Mouse (Mus musculus) common myeloid progenitor, adult 5-6 weeks (primary cell): ENCODE measurements around the gene 5530401A14Rik. TPM values are rescaled to one million over a fixed set of nuclear protein-coding genes. Genes with fewer than 3 reads are reported as not detected.

ENCODE experiments used
- ATAC-seq: replicated peaks from 2 replicates; pipeline ENCODE4 v1.8.0; 2016; ENCODE audit warnings: low read depth, mild to moderate bottlenecking, moderate TSS enrichment, inconsistent platforms; ENCODE audit not compliant: poor library complexity, severe bottlenecking
- total RNA-seq: library from RNA; stranded (forward); fragments of 200-1000, 187-1606 nt; gene quantifications from 2 replicates; pipeline ENCODE4 v1.2.3, GENCODE M21; 2017

The 5530401A14Rik gene
- total RNA-seq, 1 experiment from 2014 or later: not detected

DNA sequence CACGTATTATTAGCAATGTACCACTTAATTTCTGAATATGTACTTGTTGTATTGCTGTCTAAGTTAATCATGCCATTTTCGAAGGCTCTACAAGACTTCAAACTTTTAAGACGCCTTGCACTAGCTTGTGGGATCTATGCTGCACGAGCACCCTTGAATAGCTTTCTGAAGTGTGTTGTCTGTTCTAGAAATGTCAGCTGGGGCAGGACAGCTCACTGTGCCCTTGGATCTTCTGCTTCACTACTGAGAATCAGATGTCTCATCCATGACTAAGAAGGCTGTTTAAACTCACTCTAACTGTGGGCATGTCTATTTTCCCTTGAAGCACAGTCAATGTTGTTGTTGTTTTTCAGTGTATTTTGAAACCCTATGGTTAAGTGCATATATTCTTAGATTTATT, 63.2 kb downstream of the 5530401A14Rik start:
- no peak for ATAC-seq

DNA sequence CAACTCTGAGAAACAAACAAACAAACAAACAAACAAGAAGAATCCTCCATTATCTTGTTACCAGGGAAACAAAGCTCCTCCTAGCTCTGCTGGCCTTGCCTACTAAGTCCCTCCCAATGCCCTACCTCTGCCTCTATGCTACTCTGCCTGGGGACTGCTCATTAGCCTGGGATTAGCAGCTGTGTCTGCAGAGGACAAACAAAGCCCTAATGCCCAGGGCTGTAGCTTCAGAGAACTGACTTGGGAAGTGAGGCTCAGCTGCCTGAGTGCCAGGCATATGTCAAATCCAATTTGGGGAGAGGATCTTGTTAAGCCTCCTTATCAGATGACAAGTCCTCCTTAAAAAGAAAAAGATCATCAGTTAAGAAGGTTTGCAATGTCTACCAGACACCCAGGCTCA, 65.9 kb downstream of the 5530401A14Rik start:
- ATAC-seq: no peak

DNA sequence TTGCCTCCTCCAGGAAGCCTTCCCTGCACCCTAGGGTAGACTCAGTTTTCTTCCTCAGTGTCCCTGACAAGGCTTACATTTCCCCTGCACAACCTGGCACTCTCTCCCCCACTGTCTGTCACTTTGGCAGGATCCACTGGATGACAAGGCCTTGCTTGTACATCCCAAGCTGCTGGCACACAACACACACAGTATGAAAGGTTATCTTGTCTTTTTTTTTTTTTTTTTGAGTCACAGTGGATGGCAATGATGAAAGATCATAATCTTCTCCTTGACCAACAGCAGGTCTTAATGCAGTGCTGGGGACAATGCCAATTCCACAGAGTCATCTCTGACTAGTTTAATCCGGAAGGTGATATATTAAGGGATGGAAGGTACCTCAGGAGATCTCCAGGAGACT, 77.0 kb downstream of the 5530401A14Rik start:
- ATAC-seq: no peak

DNA sequence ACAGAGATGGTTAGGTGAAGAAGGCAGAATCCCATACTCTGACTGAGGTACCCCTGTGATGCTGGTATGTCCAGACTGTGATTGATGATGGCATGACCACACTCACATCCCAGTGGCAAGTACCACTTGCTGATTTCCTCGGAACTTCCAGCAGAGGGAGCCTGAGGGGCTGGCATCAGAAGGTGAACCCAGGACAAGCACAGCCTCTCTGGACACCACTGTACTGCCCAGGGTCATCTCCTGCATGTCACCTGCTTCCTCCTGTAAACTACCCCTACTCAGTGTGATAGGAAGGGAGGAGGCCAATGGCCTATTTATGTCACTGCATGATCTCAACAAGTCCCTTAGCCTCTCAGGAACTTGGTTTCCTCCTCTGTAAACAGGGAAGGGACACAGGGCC, 80.5 kb downstream of the 5530401A14Rik start:
- ATAC-seq: peak; percentile 50; the same call in 1 of the 2 replicates

DNA sequence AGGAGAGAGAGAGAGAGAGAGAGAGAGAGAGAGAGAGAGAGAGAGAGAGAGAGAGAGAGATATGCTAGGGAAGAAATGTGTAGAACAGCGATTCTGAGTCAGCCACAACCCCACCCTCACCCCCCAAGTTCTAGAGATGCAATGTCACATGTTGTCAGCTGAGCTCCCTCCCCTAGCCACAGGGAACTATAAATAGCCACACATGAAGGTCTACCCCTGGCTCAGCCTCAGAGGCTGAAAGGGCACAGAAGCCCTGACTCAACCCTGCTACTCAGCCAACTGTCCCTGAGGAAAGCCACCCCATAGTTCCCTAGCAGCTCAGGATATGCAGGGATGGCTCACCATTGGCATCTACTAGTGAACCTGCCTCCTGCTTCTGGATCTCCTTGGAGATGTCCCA, 81.7 kb downstream of the 5530401A14Rik start:
- ATAC-seq: no peak

Other genes with a start within 250 kb of the 5530401A14Rik start
- gene Asic2, start 107.8 kb downstream of the 5530401A14Rik start, total RNA-seq: not detected in 2 replicates
- gene Ccl2, start 174.9 kb downstream of the 5530401A14Rik start, total RNA-seq: 2.1 TPM in 1 of 2 replicates, not detected in the other
- not detected in 2 replicates for gene Gm17268, start 177.9 kb downstream of the 5530401A14Rik start, total RNA-seq
- gene Ccl7, start 185.0 kb downstream of the 5530401A14Rik start, total RNA-seq: not detected in 2 replicates
- gene Ccl11, start 197.2 kb downstream of the 5530401A14Rik start, total RNA-seq: not detected in 2 replicates
- not detected in 2 replicates for gene Ccl12, start 241.2 kb downstream of the 5530401A14Rik start, total RNA-seq